Mouse (Mus musculus) hindbrain, embryonic 16.5 days (tissue): ENCODE measurements around the gene Wnt2b. TPM values are rescaled to one million over a fixed set of nuclear protein-coding genes. Genes with fewer than 3 reads are reported as not detected.

Experiments
- ATAC-seq: fragments of 200-750 bp; cut with Nextera tagmentation; 2 replicates; pipeline ENCODE4 v1.8.0; 2017; ENCODE audit warnings: moderate TSS enrichment, moderate library complexity
- H3K27ac ChIP-seq: fragments of 300-500 bp; sonication (generic); 2 replicates; pipeline ENCODE4 v1.5.1; 2014; ENCODE audit warnings: low read depth, mild to moderate bottlenecking, control low read depth, low read length, moderate library complexity
- H3K27me3 ChIP-seq: fragments of 300-500 bp; sonication (generic); replicated peaks from 2 replicates; pipeline ENCODE4 v1.6.1; 2014; ENCODE audit warnings: low read length; ENCODE audit not compliant: control insufficient read depth, insufficient read depth
- H3K36me3 ChIP-seq: fragments of 300-500 bp; sonication (generic); 2 replicates; pipeline ENCODE4 v1.6.1; 2014; ENCODE audit warnings: mild to moderate bottlenecking, low read length, moderate library complexity, mixed read lengths; ENCODE audit not compliant: control insufficient read depth, insufficient read depth
- H3K4me1 ChIP-seq: fragments of 300-500 bp; sonication (generic); 2 replicates; pipeline ENCODE4 v1.6.1; 2014; ENCODE audit warnings: low read depth, low read length; ENCODE audit not compliant: control insufficient read depth, insufficient read depth
- H3K4me2 ChIP-seq: fragments of 300-500 bp; sonication (generic); 2 replicates; pipeline ENCODE4 v1.6.1; 2014; ENCODE audit warnings: mild to moderate bottlenecking, low read length, control low read depth, moderate library complexity
- H3K4me3 ChIP-seq: fragments of 300-500 bp; sonication (generic); 2 replicates; pipeline ENCODE4 v1.5.1; 2014; ENCODE audit warnings: mild to moderate bottlenecking, low read length, control low read depth, moderate library complexity
- H3K9ac ChIP-seq: fragments of 300-500 bp; sonication (generic); 2 replicates; pipeline ENCODE4 v1.6.1; 2014; ENCODE audit warnings: low read depth, mild to moderate bottlenecking, control low read depth, low read length, moderate library complexity
- H3K9me3 ChIP-seq: fragments of 300-500 bp; sonication (generic); 2 replicates; pipeline ENCODE4 v1.6.1; 2014; ENCODE audit warnings: mild to moderate bottlenecking, low read length, moderate library complexity; ENCODE audit not compliant: control insufficient read depth
- WGBS: fragments of 180-500 bp; shearing (Covaris S2); extraction: QIAGEN DNeasy Blood & Tissue Kit; methylation state at CpG from one replicate; pipeline ENCODE4 v1.1.7; 2014; 5-methylcytosine and 5-hydroxymethylcytosine counted together
- polyA plus RNA-seq: library from polyadenylated mRNA; unstranded; fragments of >200 nt; fragmentation: Nextera tagmentation; extraction: Ambion mirVana; gene quantifications from 2 replicates; pipeline ENCODE4 v1.2.1, GENCODE M21; 2015

The Wnt2b gene
- polyA plus RNA-seq, 1 experiment from 2014 or later = 0.78 TPM

DNA sequence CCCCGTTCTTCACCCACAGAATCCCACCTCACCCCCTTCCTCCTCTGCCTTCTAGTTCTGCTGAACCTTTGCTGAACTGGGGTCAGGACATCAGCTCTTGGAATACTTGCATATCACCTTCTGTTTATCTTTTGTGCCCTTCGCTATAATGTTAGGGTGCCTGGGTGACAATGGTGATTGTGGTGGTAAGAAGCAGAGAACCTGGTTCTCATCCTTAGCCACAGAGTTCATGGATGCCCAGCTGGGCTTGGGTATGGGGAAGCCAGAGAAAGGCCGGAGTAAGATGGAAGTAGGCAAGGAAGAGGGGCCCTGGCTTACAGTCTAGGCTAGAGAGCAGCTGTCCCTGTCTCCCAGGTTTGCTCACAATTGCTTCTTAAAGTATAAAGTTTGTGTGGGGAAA, 7.6 kb downstream of the Wnt2b start:
- Histone ChIP-seq H3K4me1 (no peaks in the 10 kb centered on the region), H3K27me3 (peaks cover 10% of the 10 kb centered on the region), H3K36me3 (peaks cover 5% of the 10 kb centered on the region; the same call in 1 of the 2 replicates), H3K9me3 (no peaks in the 10 kb centered on the region), H3K4me2 (no peak overlapping the region), H3K4me3 (no peak overlapping the region), H3K9ac (no peak overlapping the region), H3K27ac (no peak overlapping the region)
- WGBS = 98% methylated on average over 3 of the region's 3 CpGs
- no peak for ATAC-seq

DNA sequence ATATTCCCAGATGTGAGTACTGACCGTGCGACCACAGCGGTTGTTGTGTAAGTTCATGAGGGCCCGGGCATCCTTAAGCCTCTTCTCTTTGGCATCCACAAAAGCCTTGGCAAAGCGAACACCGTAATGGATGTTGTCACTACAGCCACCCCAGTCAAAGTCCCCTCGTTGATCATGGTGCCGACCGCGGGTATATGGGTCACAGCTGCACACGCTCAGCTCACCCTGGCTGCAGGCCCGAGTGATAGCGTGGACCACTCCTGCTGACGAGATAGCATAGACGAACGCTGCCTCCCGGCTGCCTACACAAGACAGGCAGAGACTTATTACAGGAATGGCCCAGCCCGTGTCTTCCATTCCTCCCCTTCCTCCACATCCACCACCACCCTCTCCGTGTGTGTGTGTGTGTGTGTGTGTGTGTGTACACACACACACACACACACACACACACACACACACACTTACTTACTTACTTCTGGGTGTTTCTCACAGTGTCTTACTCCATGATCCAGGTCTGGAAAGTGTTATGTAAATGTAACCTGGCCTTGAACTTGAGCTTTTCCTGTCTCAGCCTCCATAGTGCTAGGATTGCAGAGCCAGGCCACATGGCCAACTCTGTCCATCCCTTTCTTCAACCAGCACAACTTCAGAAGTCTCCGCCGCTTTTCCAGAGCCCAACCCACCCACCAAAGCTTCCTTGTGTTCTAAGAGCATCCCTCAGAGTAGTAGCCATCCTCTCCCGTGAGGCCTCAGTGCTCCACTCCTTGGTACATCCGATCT, 8.6 kb downstream of the Wnt2b start:
- no peak overlapping the region for H3K4me3 ChIP-seq
- H3K9me3 ChIP-seq = no peaks in the 10 kb centered on the region
- no peak overlapping the region for H3K4me2 ChIP-seq
- no peaks in the 10 kb centered on the region for H3K4me1 ChIP-seq
- WGBS = 94% methylated on average over 22 of the region's 23 CpGs
- H3K9ac ChIP-seq = no peak overlapping the region
- no peak for ATAC-seq
- H3K27ac ChIP-seq = no peak overlapping the region
- H3K27me3 ChIP-seq = peaks cover under 1% of the 10 kb centered on the region; the same call in 1 of the 2 replicates
- peaks cover 5% of the 10 kb centered on the region; the same call in 1 of the 2 replicates for H3K36me3 ChIP-seq

DNA sequence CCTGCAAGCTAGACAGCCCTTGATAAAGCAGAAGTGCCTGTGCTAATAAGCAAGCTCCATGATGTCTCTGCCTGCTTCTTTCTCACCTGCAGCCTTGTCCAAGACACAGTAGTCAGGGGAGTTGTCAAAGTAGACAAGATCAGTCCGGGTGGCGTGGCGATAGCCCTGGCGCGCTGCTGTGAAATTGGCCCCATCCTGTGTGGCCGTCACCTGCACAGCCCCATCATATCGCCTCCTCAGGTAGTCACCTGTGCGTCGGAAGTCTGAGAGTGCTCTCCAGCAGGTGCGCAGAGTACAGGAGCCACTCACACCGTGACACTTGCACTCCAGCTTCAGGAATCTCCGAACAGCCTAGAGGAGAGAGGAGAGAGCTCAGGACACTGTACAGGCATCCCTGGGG, 10.8 kb downstream of the Wnt2b start:
- Histone ChIP-seq H3K36me3 (peaks cover 8% of the 10 kb centered on the region; the same call in 1 of the 2 replicates), H3K9me3 (no peaks in the 10 kb centered on the region), H3K27me3 (no peaks in the 10 kb centered on the region), H3K4me2 (no peak overlapping the region), H3K9ac (no peak overlapping the region), H3K27ac (no peak overlapping the region), H3K4me1 (no peaks in the 10 kb centered on the region), H3K4me3 (no peak overlapping the region)
- 94% methylated on average over 12 of the region's 12 CpGs for WGBS
- no peak for ATAC-seq

DNA sequence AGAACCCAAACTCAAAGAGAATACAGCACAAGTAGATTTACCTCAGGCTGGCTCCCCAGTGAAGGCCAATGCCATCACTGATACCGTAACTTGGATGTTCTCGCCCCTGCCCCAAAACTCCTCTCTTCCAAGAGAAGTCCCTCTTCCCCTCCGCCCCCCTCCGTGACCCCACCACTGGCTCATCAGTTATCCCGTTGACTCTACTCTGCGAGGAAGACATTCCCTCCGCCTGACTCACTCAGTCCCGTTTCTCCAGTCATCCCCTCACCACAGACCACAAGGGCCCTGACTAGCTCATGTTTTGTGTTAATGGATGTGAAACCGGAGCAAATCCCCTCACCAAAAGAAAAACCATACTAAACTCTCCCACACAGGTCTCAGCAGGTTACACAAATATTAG, 16.8 kb downstream of the Wnt2b start:
- Histone ChIP-seq H3K4me3 (no peak overlapping the region), H3K4me1 (no peaks in the 10 kb centered on the region), H3K36me3 (0 out of 2 replicates have a peak, but pooled peaks cover 4% of the 10 kb centered on the region), H3K27ac (no peak overlapping the region), H3K9ac (no peak overlapping the region), H3K9me3 (no peaks in the 10 kb centered on the region), H3K4me2 (no peak overlapping the region), H3K27me3 (no peaks in the 10 kb centered on the region)
- WGBS = 84% methylated on average over 9 of the region's 9 CpGs
- ATAC-seq = no peak

DNA sequence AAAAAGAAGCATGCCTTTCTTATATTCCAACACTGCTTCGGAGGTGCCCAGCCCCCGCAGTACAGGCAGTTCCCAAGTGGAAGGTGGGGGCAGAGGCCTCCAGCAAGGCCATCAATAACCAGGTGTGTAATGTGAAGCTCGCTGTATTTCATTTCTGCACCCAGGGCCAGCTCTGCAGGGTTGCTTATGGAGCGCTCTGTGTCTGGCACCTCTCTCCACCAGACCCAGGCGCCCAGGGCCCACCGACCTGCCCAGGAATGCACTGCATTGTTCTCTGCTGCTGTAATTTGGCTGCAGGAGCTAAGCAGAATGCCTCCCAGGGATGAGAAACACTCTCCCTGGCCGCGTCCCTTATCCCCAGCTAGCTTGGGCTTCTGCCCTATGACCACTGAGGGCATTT, 18.4 kb downstream of the Wnt2b start:
- Histone ChIP-seq H3K9ac (no peak overlapping the region), H3K27me3 (no peaks in the 10 kb centered on the region), H3K27ac (no peak overlapping the region), H3K9me3 (no peaks in the 10 kb centered on the region), H3K4me1 (no peaks in the 10 kb centered on the region), H3K4me2 (no peak overlapping the region), H3K36me3 (0 out of 2 replicates have a peak, but pooled peaks cover 3% of the 10 kb centered on the region), H3K4me3 (no peak overlapping the region)
- WGBS = 49% methylated on average over 8 of the region's 8 CpGs
- ATAC-seq = no peak

DNA sequence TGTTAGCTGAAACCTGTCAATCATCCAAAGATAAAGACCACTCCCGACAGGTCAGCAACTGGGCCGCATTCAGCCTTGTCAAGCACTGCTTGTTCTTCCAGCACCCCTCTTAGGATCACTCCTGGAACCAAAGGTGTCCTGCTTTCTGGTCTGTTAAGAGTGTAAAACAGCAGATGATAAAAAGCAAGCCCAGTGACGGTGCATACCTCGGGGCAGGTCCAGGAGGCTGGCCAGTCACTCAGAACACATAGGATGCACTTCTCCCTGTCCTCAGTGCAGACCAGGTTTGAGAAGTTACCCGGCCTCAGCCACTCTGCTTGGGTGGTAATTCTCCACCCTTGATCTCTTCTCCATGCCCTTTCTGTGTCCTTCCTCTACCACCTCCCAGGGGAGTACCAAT, 19.0 kb downstream of the Wnt2b start:
- Histone ChIP-seq H3K4me2 (no peak overlapping the region), H3K36me3 (0 out of 2 replicates have a peak, but pooled peaks cover 3% of the 10 kb centered on the region), H3K27me3 (no peaks in the 10 kb centered on the region), H3K9me3 (no peaks in the 10 kb centered on the region), H3K27ac (no peak overlapping the region), H3K9ac (no peak overlapping the region), H3K4me1 (no peaks in the 10 kb centered on the region), H3K4me3 (no peak overlapping the region)
- ATAC-seq = no peak
- WGBS = 64% methylated on average over 5 of the region's 5 CpGs

DNA sequence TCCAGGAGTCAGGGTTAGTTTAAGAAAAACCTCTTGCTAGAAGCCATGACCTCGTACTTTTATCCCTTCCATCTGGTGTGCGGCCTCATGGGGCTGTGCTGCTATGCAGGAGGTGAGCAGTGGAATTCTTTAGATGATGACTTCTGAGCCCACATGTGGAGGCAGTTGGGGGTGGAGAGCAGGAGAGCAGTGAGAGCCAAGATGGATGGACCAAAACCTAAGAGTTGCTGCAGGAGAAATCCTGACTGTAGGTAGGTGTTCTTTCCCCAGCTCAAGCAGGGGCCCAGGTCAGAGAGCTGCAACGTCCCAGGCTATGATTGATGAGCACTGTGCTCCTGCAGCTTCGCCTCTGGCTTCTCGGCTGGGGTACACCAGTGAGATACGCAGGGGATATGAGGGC, 21.0 kb downstream of the Wnt2b start:
- 57% methylated on average over 6 of the region's 6 CpGs for WGBS
- no peak overlapping the region for H3K9ac ChIP-seq
- H3K27me3 ChIP-seq = no peaks in the 10 kb centered on the region
- no peaks in the 10 kb centered on the region for H3K36me3 ChIP-seq
- H3K4me1 ChIP-seq = no peaks in the 10 kb centered on the region
- no peak overlapping the region for H3K4me2 ChIP-seq
- no peak overlapping the region for H3K4me3 ChIP-seq
- H3K27ac ChIP-seq = 0 out of 2 replicates have a peak overlapping the region, but pooled peaks have one; percentile 5
- ATAC-seq = no peak
- no peaks in the 10 kb centered on the region for H3K9me3 ChIP-seq

DNA sequence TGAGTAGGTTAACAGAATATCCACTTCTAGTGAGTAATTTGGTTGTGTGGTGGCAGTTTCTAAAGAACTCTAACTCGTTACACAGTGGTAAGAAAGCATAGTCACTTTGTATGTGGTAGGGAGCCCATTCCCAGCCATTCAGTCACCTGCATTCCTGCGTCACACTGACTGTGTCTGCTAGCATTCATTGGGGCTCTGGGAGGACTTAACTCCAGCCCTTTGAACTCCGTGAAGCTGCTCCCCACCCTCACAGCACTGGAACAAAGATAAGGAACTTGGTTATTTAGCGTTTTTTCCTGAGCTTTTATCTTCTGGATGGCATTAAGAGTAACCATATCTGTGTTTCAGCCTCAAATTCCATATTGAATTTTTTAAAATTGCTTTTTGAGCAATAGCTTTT, 23.4 kb downstream of the Wnt2b start:
- Histone ChIP-seq H3K4me1 (no peaks in the 10 kb centered on the region), H3K4me2 (no peak overlapping the region)
- no peak for ATAC-seq

DNA sequence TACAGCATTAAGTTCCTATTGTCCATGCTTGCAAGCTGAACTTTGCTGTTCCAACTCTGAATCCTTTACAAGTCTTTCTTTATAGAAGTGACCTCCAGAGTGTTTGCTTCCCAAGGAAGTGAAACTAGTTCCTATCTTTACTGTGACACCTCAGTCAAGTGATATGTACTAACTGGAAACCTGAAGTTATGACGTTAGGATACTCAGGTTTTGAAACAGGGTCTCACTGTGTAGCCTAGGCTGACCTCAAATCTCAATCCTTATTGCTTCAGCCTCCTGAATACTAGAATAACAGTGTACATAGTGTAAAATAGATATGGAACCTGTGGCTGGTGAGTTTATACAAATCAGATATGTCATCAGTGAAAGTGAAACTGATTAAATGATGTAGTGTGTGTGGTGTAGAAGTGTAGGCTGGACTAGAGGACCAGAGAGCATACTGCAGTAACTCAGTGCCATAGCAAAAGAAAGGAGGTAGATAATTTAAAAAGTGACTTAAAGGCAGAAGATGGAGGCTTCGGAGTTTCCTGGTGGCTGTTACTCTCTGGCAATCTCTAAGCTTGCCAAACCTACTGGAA, 23.9 kb downstream of the Wnt2b start:
- no peak overlapping the region for H3K4me2 ChIP-seq
- H3K36me3 ChIP-seq = no peaks in the 10 kb centered on the region
- H3K9ac ChIP-seq = no peak overlapping the region
- no peak overlapping the region for H3K27ac ChIP-seq
- 83% methylated on average over 2 of the region's 2 CpGs for WGBS
- H3K27me3 ChIP-seq = no peaks in the 10 kb centered on the region
- no peaks in the 10 kb centered on the region for H3K4me1 ChIP-seq
- no peak for ATAC-seq
- no peak overlapping the region for H3K4me3 ChIP-seq
- H3K9me3 ChIP-seq = no peaks in the 10 kb centered on the region

More for the DNA sequence above, 23.4 kb downstream of the Wnt2b start:
- Histone ChIP-seq H3K9ac (no peak overlapping the region), H3K4me3 (no peak overlapping the region), H3K36me3 (no peaks in the 10 kb centered on the region), H3K27ac (no peak overlapping the region), H3K9me3 (no peaks in the 10 kb centered on the region), H3K27me3 (no peaks in the 10 kb centered on the region)
- WGBS = 52% methylated on average over 4 of the region's 4 CpGs
